Mouse (Mus musculus) heart, embryonic 13.5 days (tissue): ENCODE data around the gene Fam131b. TPM values are rescaled to one million over a fixed set of nuclear protein-coding genes. Genes with fewer than 3 reads are reported as not detected.

Experiments used
- ATAC-seq: fragments of 200-750 bp; cut with Nextera tagmentation; 2 replicates; pipeline ENCODE4 v1.8.0; 2017; ENCODE audit warnings: moderate TSS enrichment; ENCODE audit not compliant: insufficient number of reproducible peaks, low FRiP score, low TSS enrichment; ENCODE audit errors: extremely low read depth
- H3K27ac ChIP-seq: fragments of 300-500 bp; sonication (generic); replicated peaks from 2 replicates; pipeline ENCODE4 v1.5.1; 2015; ENCODE audit warnings: moderate library complexity, mild to moderate bottlenecking, inconsistent platforms
- H3K27me3 ChIP-seq: fragments of 300-500 bp; sonication (generic); replicated peaks from 2 replicates; pipeline ENCODE4 v1.6.1; 2015; ENCODE audit warnings: mild to moderate bottlenecking, inconsistent platforms
- H3K36me3 ChIP-seq: fragments of 300-500 bp; sonication (generic); 2 replicates; pipeline ENCODE4 v1.6.1; 2015; ENCODE audit warnings: mild to moderate bottlenecking, inconsistent platforms
- H3K4me1 ChIP-seq: fragments of 300-500 bp; sonication (generic); 2 replicates; pipeline ENCODE4 v1.6.1; 2015; ENCODE audit warnings: inconsistent platforms
- H3K4me2 ChIP-seq: fragments of 300-500 bp; sonication (generic); 2 replicates; pipeline ENCODE4 v1.6.1; 2015; ENCODE audit warnings: inconsistent platforms, mild to moderate bottlenecking, moderate library complexity
- H3K4me3 ChIP-seq: fragments of 300-500 bp; sonication (generic); 2 replicates; pipeline ENCODE4 v1.5.1; 2015; ENCODE audit warnings: moderate library complexity, mild to moderate bottlenecking, inconsistent platforms
- H3K9ac ChIP-seq: fragments of 300-500 bp; sonication (generic); 2 replicates; pipeline ENCODE4 v1.6.1; 2015; ENCODE audit warnings: inconsistent platforms, mild to moderate bottlenecking, moderate library complexity
- H3K9me3 ChIP-seq: fragments of 300-500 bp; sonication (generic); 2 replicates; pipeline ENCODE4 v1.6.1; 2016; ENCODE audit warnings: inconsistent platforms
- WGBS: fragments of 180-500 bp; shearing (Covaris S2); methylation state at CpG from one replicate; pipeline ENCODE4 v1.1.7; 2015; ENCODE audit warnings: mixed read lengths; 5-methylcytosine and 5-hydroxymethylcytosine counted together
- polyA plus RNA-seq: library from polyadenylated mRNA; unstranded; fragments of >200 nt; fragmentation: Nextera tagmentation; extraction: Ambion mirVana; gene quantifications from 2 replicates; pipeline ENCODE4 v1.2.1, GENCODE M21; 2015

The Fam131b gene
- 0.17 TPM in 2 replicates for polyA plus RNA-seq

DNA sequence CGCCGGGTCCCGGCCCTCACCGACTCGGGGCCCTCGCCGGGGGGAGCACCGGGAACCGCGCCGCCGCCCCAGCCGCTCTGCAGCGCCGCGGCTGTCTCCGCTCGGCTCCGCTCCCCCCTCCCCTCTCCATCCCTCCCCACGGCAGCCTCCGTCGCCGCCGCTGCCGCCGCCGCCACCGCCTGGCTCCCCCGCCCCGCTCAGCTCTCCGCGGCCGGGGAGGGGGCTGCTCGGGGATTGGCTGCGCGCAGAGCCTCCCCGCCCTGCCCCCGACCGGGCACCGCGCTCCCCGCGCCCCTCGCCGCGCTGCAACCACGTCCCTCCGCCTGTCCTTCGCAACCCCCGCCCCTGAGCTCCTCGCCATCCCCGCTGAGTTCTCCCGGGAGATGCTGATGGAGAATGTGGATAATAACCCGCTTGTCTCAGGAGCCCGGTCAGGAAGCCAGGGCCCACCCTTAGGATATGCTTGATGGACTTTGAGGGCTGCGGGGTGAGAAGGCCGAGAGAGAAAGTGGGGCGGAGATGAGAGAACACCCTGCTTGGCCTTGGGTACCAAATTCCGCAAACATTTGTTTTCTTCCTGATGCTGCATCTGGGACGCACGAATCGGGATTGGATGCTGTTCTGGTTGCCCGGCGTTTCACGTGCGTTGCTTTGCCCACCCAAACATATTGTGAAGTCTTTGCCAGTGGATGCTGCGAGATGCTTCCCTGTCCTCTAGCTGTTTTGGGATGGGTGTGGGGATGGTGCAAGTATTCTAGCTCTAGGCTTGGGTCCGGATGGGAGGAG is at the start of gene Fam131b:
Gene Fam131b (minus strand): TSS at position 162 of the 786 bp plus-strand sequence.
- Histone ChIP-seq H3K4me3 (peak within 1 kb of the TSS; percentile 67), H3K27ac (no peak within 1 kb of the TSS), H3K4me1 (peaks cover 19% of the 10 kb centered on the region), H3K36me3 (no peaks in the 10 kb centered on the region), H3K9me3 (no peaks in the 10 kb centered on the region), H3K4me2 (peak within 1 kb of the TSS; percentile 97), H3K9ac (peak within 1 kb of the TSS; percentile 67), H3K27me3 (peaks cover 58% of the 10 kb centered on the region)
- WGBS = under 1% methylated on average over 37 of the region's 68 CpGs
- ATAC-seq = peak; percentile 21; the same call in 1 of the 2 replicates

DNA sequence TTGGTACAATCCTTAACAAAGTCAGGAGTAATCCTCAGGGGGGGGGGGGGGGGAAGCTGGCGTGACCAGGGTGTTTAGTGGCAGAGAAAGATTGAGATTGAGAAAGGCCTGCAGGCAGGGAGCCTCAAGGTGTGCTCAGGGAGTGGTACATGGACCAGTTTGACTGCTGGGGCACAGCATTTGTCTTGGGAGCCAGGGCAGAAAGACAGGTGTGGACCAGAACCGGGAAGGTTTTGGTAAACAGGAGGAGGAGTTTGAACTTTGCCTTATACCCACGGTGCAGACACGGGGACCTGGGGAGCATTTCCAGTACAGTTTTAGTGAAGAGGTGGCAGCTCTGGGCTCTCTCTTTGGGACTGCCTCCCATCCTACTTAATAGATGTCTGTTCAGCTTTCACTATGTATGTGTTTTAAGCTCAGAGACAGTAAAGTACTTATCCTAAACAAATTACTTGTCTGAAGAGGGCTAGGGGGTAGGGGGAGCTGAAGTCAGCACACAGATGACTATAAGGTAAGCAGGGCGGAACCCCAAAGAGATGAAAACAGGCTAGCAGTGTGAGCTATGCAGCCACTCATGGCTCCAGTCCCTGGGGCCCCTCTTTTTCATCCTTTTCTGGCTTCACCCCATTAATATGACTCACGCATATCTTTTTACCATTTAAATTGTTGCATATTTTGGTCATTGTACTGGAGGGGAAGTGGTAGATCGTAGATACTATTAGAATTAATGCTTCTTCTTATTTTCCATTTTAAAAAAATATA is 49.4 kb upstream of the Fam131b start:
- peak overlapping the region; percentile 85 for H3K9ac ChIP-seq
- no peaks in the 10 kb centered on the region for H3K27me3 ChIP-seq
- ATAC-seq = no peak
- H3K4me2 ChIP-seq = peak overlapping the region; percentile 90
- H3K27ac ChIP-seq = peak overlapping the region; percentile 59; the same call in 1 of the 2 replicates
- H3K36me3 ChIP-seq = no peaks in the 10 kb centered on the region
- peaks cover 72% of the 10 kb centered on the region for H3K4me1 ChIP-seq
- peak overlapping the region; percentile 60 for H3K4me3 ChIP-seq
- WGBS = 49% methylated on average over 6 of the region's 7 CpGs
- H3K9me3 ChIP-seq = no peaks in the 10 kb centered on the region

DNA sequence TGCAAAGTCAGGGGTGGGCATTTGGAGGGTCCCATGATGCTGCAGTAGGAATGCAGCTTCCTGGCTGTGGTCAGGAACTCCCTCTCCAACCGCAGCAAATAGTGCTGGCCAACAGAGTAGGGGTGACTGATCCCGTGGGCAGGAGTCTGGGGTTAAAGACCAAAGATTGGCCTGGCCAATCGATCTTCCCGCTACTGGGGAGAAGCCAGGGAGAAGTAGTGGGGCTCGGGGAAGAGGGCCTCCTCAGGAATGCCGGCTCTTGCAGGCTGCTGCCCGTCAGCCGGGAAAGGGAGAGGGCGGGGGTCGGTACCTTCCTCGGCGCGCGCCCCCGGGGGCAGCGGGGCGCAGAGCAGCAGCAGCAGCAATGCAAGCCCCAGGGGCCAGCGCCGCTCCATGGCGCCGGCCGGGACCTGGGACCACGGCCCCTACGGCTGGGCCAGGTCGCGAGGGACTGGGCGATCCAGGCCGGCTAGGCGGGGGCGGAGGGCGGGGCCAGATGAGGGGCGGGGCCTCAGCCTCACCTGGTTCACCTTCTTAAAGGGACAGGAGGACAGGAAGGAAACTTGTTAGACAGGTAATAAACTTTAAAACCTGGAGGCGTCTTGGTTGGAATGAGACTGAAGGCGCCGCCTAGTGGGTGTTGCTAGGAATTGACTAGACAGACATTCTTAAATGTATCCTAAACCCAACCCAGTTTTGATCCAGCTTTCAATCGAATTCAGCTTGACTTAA is 48.5 kb upstream of the Fam131b start, which contains the start of gene Epha1:
Gene Epha1 (minus strand): TSS at position 453 of the 732 bp plus-strand sequence.
- H3K4me2 ChIP-seq = peak within 1 kb of the TSS; percentile 90
- H3K27me3 ChIP-seq = no peaks in the 10 kb centered on the region
- no peaks in the 10 kb centered on the region for H3K9me3 ChIP-seq
- H3K27ac ChIP-seq = peak within 1 kb of the TSS; percentile 59
- 0 out of 2 replicates have a peak, but pooled peaks have one; percentile 39 for ATAC-seq
- peak within 1 kb of the TSS; percentile 60 for H3K4me3 ChIP-seq
- peaks cover 72% of the 10 kb centered on the region for H3K4me1 ChIP-seq
- peak within 1 kb of the TSS; percentile 85 for H3K9ac ChIP-seq
- no peaks in the 10 kb centered on the region for H3K36me3 ChIP-seq
- 1% methylated on average over 36 of the region's 36 CpGs for WGBS

DNA sequence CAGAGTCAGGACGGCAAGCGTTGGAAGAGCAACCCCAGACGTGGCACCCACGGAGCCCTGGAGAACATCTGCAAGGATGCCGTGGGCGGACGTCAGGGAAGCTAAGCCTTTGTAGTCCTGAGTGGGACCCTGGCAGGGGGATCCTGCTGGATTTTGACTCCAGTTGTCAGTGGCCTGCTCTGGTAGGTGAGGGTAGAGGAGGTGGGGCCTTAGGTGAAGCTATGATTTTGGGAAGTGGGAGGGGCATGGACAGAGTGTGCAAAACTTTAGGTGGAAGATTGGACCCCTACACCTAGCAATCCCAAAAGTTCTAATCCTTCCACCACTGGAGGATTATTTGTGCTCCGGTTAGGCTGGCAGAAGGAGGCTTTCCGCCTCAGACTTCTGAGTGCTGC is 48.0 kb upstream of the Fam131b start:
- H3K4me3 ChIP-seq = peak overlapping the region; percentile 60
- ATAC-seq = no peak
- WGBS = 31% methylated on average over 9 of the region's 9 CpGs
- H3K36me3 ChIP-seq = no peaks in the 10 kb centered on the region
- peak overlapping the region; percentile 90 for H3K4me2 ChIP-seq
- no peaks in the 10 kb centered on the region for H3K9me3 ChIP-seq
- peak overlapping the region; percentile 57; the same call in 1 of the 2 replicates for H3K9ac ChIP-seq
- no peaks in the 10 kb centered on the region for H3K27me3 ChIP-seq
- H3K4me1 ChIP-seq = peaks cover 72% of the 10 kb centered on the region
- H3K27ac ChIP-seq = peak overlapping the region; percentile 49

DNA sequence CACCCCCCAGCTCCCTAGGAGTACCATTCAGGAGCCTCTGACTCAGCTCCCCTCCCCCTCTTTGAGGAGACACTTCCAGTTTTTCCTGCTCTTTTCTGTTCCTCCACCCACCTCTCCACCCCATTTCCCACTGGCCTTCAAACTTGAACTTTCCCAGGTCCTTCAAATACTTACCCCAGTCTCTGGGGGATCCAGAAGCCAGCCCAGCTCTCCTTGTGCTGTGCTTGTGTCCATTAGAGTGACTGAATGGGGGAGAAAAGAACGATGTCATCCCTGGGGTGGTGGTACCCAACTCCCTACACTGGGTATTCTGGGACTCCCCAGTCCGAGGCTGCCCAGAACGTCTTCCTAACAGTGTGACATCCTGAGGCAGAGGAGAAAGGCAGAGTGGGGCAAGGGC is 47.6 kb upstream of the Fam131b start:
- H3K9ac ChIP-seq = peak overlapping the region; percentile 57; the same call in 1 of the 2 replicates
- peaks cover 72% of the 10 kb centered on the region for H3K4me1 ChIP-seq
- H3K36me3 ChIP-seq = no peaks in the 10 kb centered on the region
- peak overlapping the region; percentile 60 for H3K4me3 ChIP-seq
- H3K4me2 ChIP-seq = peak overlapping the region; percentile 90
- no peaks in the 10 kb centered on the region for H3K27me3 ChIP-seq
- ATAC-seq = no peak
- peak overlapping the region; percentile 49 for H3K27ac ChIP-seq
- no peaks in the 10 kb centered on the region for H3K9me3 ChIP-seq
- 10% methylated on average over 3 of the region's 3 CpGs for WGBS

DNA sequence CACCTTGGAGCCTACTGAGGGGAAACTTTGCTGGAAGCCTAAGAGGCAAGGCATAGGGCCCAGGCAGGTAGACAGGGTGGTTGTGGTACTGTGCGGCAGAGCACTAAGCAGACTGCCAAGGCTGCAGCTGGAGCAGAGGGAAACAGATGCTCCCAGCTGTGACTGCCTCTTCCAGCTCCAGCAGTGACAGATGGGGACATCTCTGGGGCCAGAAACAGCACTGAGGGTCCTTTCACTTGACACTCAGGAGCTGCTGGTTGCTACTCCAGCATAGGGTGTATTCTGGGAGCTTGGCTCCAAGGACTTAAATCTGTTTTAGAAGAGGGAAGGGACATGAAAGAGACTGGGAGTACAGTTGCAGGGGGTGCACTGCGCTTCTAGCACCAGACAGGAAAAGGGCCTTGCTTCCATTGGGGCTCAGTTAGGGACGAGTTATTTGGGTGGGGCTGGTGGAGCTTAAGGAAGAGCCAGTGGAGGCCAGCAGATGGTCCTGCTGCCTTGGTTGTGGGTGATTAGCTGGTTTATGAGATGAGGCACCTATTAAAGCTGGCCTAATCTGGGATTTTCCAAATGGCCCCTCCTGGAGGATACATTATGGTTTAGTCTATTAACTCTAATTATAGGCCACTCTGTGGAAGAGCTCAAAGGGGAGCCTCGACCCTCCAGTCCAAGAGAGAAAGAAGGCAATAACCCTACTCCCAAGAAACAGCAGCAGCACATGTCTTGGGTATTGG is 46.4 kb upstream of the Fam131b start:
- Histone ChIP-seq H3K4me3 (no peak overlapping the region), H3K27ac (peak overlapping the region; percentile 57), H3K27me3 (no peaks in the 10 kb centered on the region), H3K4me1 (peaks cover 60% of the 10 kb centered on the region), H3K4me2 (no peak overlapping the region), H3K36me3 (no peaks in the 10 kb centered on the region), H3K9ac (no peak overlapping the region), H3K9me3 (no peaks in the 10 kb centered on the region)
- ATAC-seq = no peak
- WGBS = 46% methylated on average over 4 of the region's 4 CpGs

DNA sequence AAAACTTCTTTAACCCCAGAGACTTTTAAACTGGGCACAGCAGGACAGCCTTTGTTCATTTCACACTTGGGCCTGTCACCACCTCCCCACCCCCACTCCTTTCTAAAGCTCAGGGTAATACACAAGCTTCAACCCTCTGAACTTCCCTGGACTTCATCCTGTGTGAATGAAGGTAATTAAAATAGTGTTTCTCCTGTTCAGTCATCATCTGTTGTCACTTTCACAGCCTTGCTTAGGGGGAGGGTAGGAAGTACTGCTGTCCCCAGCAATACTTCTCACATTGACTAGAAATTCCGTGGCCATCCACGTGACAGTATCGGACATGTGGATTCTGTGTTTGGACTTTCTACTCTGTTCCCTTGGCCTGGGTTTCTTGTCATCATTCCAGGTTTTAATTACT is 45.4 kb upstream of the Fam131b start:
- Histone ChIP-seq H3K4me2 (peak overlapping the region; percentile 29; the same call in 1 of the 2 replicates), H3K4me1 (peaks cover 51% of the 10 kb centered on the region), H3K27me3 (no peaks in the 10 kb centered on the region), H3K4me3 (no peak overlapping the region), H3K9ac (no peak overlapping the region), H3K9me3 (no peaks in the 10 kb centered on the region), H3K36me3 (0 out of 2 replicates have a peak, but pooled peaks cover 1% of the 10 kb centered on the region), H3K27ac (peak overlapping the region; percentile 57)
- 8% methylated on average over 3 of the region's 3 CpGs for WGBS
- peak; percentile 29; the same call in 1 of the 2 replicates for ATAC-seq

DNA sequence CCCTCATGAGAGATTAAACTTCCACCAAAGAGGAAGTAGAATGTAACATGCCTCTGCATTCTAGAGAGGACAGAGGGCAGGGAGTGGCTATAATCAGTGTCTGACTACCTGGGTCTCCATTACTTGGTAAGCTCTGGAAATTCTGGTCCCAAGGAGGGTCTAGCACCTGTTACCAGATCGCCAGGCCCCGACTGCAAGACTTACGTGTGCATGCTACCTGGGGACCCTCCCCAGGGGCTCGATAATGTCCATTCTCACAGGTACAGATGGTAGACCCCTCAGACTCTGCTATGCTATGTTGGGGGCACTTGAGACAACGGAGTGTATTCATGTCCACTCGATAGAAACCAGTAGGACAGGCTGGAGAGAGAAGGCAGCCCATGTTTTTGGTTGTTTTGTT is 40.8 kb upstream of the Fam131b start:
- 87% methylated on average over 6 of the region's 6 CpGs for WGBS
- no peaks in the 10 kb centered on the region for H3K27me3 ChIP-seq
- H3K9ac ChIP-seq = no peak overlapping the region
- no peak for ATAC-seq
- H3K9me3 ChIP-seq = no peaks in the 10 kb centered on the region
- no peak overlapping the region for H3K4me3 ChIP-seq
- no peak overlapping the region for H3K4me2 ChIP-seq
- H3K27ac ChIP-seq = no peak overlapping the region
- H3K36me3 ChIP-seq = peaks cover 22% of the 10 kb centered on the region
- H3K4me1 ChIP-seq = peaks cover 48% of the 10 kb centered on the region

DNA sequence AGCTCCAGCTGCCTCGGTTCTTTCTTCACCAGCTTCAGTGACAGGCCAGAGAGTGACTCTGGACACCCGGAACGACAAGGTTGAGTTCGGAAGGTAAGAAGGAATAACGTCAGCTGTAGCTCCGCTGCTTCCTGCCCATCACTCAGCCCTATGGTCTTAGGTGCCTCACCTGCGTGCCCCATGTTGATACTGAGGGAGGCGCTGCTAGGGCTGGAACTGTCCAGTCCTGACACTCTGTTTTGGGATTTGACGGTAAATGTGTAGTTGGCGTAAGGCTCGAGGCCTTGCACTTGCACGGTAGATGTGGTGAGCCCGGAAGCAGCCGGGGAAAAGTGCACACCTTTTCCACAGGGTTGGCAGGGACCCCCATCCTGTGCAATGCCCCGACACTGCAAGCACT is 40.2 kb upstream of the Fam131b start:
- no peaks in the 10 kb centered on the region for H3K9me3 ChIP-seq
- no peak overlapping the region for H3K27ac ChIP-seq
- H3K27me3 ChIP-seq = no peaks in the 10 kb centered on the region
- peaks cover 48% of the 10 kb centered on the region for H3K4me1 ChIP-seq
- H3K4me2 ChIP-seq = no peak overlapping the region
- WGBS = 83% methylated on average over 15 of the region's 15 CpGs
- peaks cover 28% of the 10 kb centered on the region for H3K36me3 ChIP-seq
- no peak overlapping the region for H3K4me3 ChIP-seq
- ATAC-seq = no peak
- no peak overlapping the region for H3K9ac ChIP-seq

DNA sequence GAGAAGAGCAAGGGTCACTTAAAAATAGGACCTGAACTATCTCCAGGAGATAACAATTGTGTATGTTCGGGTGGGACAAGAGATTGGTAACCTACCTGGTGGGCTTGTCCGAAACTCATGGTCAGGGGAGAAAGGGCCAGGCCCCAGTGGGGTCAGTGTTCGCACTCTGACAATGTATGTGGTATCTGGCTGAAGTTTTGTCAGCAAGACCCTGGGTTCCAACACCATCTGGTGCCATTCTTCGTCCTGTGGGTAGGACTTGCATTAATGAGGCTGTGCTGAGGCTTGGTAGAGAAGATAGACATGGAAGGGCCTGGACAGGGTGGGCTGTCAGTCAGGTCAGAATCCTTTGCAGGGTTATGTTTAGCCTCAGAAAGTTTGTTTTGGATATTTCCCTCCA is 39.6 kb upstream of the Fam131b start:
- H3K4me1 ChIP-seq = peaks cover 51% of the 10 kb centered on the region
- no peak overlapping the region for H3K27ac ChIP-seq
- no peak for ATAC-seq
- no peak overlapping the region for H3K4me2 ChIP-seq
- no peaks in the 10 kb centered on the region for H3K9me3 ChIP-seq
- peaks cover 33% of the 10 kb centered on the region for H3K36me3 ChIP-seq
- 71% methylated on average over 4 of the region's 4 CpGs for WGBS
- H3K9ac ChIP-seq = no peak overlapping the region
- no peak overlapping the region for H3K4me3 ChIP-seq
- H3K27me3 ChIP-seq = no peaks in the 10 kb centered on the region
